ENCODE assay signal across 13 mouse cellular contexts in genomic region chr9:43699417-43700225, GRCm38 (mm10). TPM values are rescaled to one million over a fixed set of nuclear protein-coding genes. Genes with fewer than 3 reads are reported as not detected.
DNase-seq lines count a peak whose midpoint lies in the region; ATAC-seq and TF ChIP-seq lines count a peak whose summit lies in the region.
"Had no signal": no experiment of that assay in that cellular context is flagged by ENCODE, and none has a peak within 500 bp of the region (broad histone marks: within the 10 kb centered on the region; RNA-seq: fewer than 3 reads in every experiment).

No protein-coding gene starts in this region.

- H3K4me2 ChIP-seq in hindbrain, embryonic 11.5 days (replicated peaks; ENCODE audit: low read depth, low read length) = no peak overlapping the region
- no peak overlapping the region for H3K4me2 ChIP-seq in midbrain, embryonic 12.5 days (replicated peaks)
- H3K4me2 ChIP-seq: lung, embryonic 14.5 days had no signal

- H3K4me1 ChIP-seq in hindbrain, embryonic 11.5 days (replicated peaks; ENCODE audit: control insufficient read depth, insufficient read depth, low read length) = no peaks in the 10 kb centered on the region; the same call in 1 of the 2 replicates
- peaks cover 21% of the 10 kb centered on the region for H3K4me1 ChIP-seq in midbrain, embryonic 12.5 days
- no peaks in the 10 kb centered on the region for H3K4me1 ChIP-seq in thymus, adult 2 months (replicated peaks; ENCODE audit: control insufficient read depth, insufficient read depth, low read length)

- ATAC-seq in hindbrain, embryonic 11.5 days (ENCODE audit: low FRiP score) = peak; percentile 82
- ATAC-seq in midbrain, embryonic 12.5 days (ENCODE audit: low FRiP score, low read depth) = peak; percentile 68
- ATAC-seq: inflammation-experienced regulatory T-cells, adult 6 months had no signal

- TF ChIP-seq CTCF in thymus, adult 2 months (IDR thresholded peaks at IDR 0.05; ENCODE audit: borderline replicate concordance, control insufficient read depth, extremely low read depth, insufficient read depth, low read length, poor library complexity) = no peak

- no peak overlapping the region for H3K4me3 ChIP-seq in hindbrain, embryonic 11.5 days (ENCODE audit: low read depth, low read length)
- no peak overlapping the region for H3K4me3 ChIP-seq in midbrain, embryonic 12.5 days
- no peak overlapping the region for H3K4me3 ChIP-seq in thymus, adult 2 months (ENCODE audit: control insufficient read depth, insufficient read depth, low read length)
- H3K4me3 ChIP-seq: limb, embryonic 10.5 days had no signal

- no peaks in the 10 kb centered on the region for H3K27me3 ChIP-seq in hindbrain, embryonic 11.5 days (ENCODE audit: control insufficient read depth, insufficient read depth, low read length)
- H3K27me3 ChIP-seq in midbrain, embryonic 12.5 days = no peaks in the 10 kb centered on the region
- H3K27me3 ChIP-seq in thymus, adult 2 months (ENCODE audit: control insufficient read depth, insufficient read depth, low read length) = no peaks in the 10 kb centered on the region

- no peaks in the 10 kb centered on the region for H3K9me3 ChIP-seq in hindbrain, embryonic 11.5 days (ENCODE audit: control insufficient read depth, low read length)
- H3K9me3 ChIP-seq in midbrain, embryonic 12.5 days = no peaks in the 10 kb centered on the region
- H3K9me3 ChIP-seq: limb, embryonic 10.5 days had no signal

- no peak for TF ChIP-seq POLR2A in thymus, adult 2 months (IDR thresholded peaks at IDR 0.05; ENCODE audit: control insufficient read depth, extremely low read depth, insufficient read depth, low read length, poor library complexity)

- H3K36me3 ChIP-seq in hindbrain, embryonic 11.5 days (ENCODE audit: control insufficient read depth, insufficient read depth, low read length) = no peaks in the 10 kb centered on the region
- no peaks in the 10 kb centered on the region for H3K36me3 ChIP-seq in midbrain, embryonic 12.5 days
- H3K36me3 ChIP-seq in thymus, adult 2 months (ENCODE audit: control insufficient read depth, insufficient read depth, low read length) = no peaks in the 10 kb centered on the region
- H3K36me3 ChIP-seq: limb, embryonic 10.5 days had no signal

- WGBS in hindbrain, embryonic 11.5 days = 46% methylated on average over 11 of the region's 11 CpGs
- 61% methylated on average over 11 of the region's 11 CpGs for WGBS in midbrain, embryonic 12.5 days
- WGBS in thymus, adult 2 months = 91% methylated on average over 11 of the region's 11 CpGs

- H3K27ac ChIP-seq in hindbrain, embryonic 11.5 days (ENCODE audit: low read depth, low read length) = peak overlapping the region; percentile 71
- H3K27ac ChIP-seq in midbrain, embryonic 12.5 days (replicated peaks) = peak overlapping the region; percentile 76
- no peak overlapping the region for H3K27ac ChIP-seq in thymus, adult 2 months (ENCODE audit: control insufficient read depth, insufficient read depth, low read length)
- H3K27ac ChIP-seq: limb, embryonic 10.5 days had no signal

- no peak overlapping the region for H3K9ac ChIP-seq in hindbrain, embryonic 11.5 days (ENCODE audit: low read depth, low read length)
- no peak overlapping the region for H3K9ac ChIP-seq in midbrain, embryonic 12.5 days (replicated peaks)
- H3K9ac ChIP-seq: lung, embryonic 14.5 days had no signal

- peak; percentile 65 to 68 for DNase-seq in cerebellum, postnatal 10 days
- DNase-seq in cerebellum, adult 9-10 months = no peak
- peak; percentile 79 for DNase-seq in MN1 (ENCODE audit: low spot score)
- DNase-seq in hindbrain, embryonic 11.5 days (ENCODE audit: low spot score) = peak; percentile 52
- DNase-seq in c-Kit-positive CD71-positive TER-119-positive erythroid progenitor cells, embryonic 14.5 days (ENCODE audit: low spot score) = no peak
- DNase-seq in gastrocnemius, adult 18-20 months (ENCODE audit: low spot score) = no peak
- DNase-seq in thymus, adult 2 months = no peak
- DNase-seq: adrenal gland, postnatal 14 days; cerebellum, adult 9-11 months; lung, embryonic 14.5 days had no signal

RNA-seq across cellular contexts. Expression of gene Nectin1, which starts 44.2 kb away (rescaled TPM):
- 8.5 and 10.9 TPM in 2 replicates for polyA plus RNA-seq in hindbrain, embryonic 11.5 days (2014; fragmentation: Nextera tagmentation; extraction: Ambion mirVana)
- 9.7 and 12.5 TPM in 2 replicates for polyA plus RNA-seq in midbrain, embryonic 12.5 days (2016; fragmentation: Nextera tagmentation; extraction: Ambion mirVana)
- 1 to 10 TPM; 1.9 to 3.4 TPM for total RNA-seq in gastrocnemius, adult 18-20 months (2021)
- polyA plus RNA-seq in thymus, adult 2 months (2012; rRNA removed) = 23.3 and 28.9 TPM in 2 replicates

Comparison
In these comparisons a context has a peak if more than half of its experiments do, and no peak if none do; other contexts are left out.
1. DNase-seq: peak in cerebellum, postnatal 10 days (2 of 2), MN1 (single experiment) and hindbrain, embryonic 11.5 days (single experiment); none in cerebellum, adult 9-10 months (single experiment), c-Kit-positive CD71-positive TER-119-positive erythroid progenitor cells, embryonic 14.5 days (single experiment), gastrocnemius, adult 18-20 months (single experiment) and thymus, adult 2 months (single experiment).